Mouse (Mus musculus) cortical plate, adult 2 months (tissue): Measurements from ENCODE around the gene Nfkbil1. TPM values are rescaled to one million over a fixed set of nuclear protein-coding genes. Genes with fewer than 3 reads are reported as not detected.
"Not testable (repeated sequence)": the region's sequence is repeated elsewhere in the genome, so short reads cannot be mapped to it uniquely, and the experiment has no call there.

Source experiments
- H3K27ac ChIP-seq: fragments of 200-500 bp; 2 replicates; pipeline ENCODE4 v1.5.1; 2012; ENCODE audit warnings: low read length, control low read depth, inconsistent platforms; ENCODE audit not compliant: insufficient read depth
- H3K4me1 ChIP-seq: fragments of 200-500 bp; 2 replicates; pipeline ENCODE4 v1.6.1; 2011; ENCODE audit warnings: low read length; ENCODE audit not compliant: control insufficient read depth, insufficient read depth
- H3K4me3 ChIP-seq: fragments of 200-500 bp; 2 replicates; pipeline ENCODE4 v1.5.1; 2011; ENCODE audit warnings: mild to moderate bottlenecking, low read length, control low read depth; ENCODE audit not compliant: insufficient read depth
- CTCF ChIP-seq: fragments of 200-500 bp; IDR thresholded peaks from 2 replicates; pipeline ENCODE4 v1.5.1; 2011; ENCODE audit warnings: mild to moderate bottlenecking, control low read depth, low read length; ENCODE audit not compliant: insufficient read depth; ENCODE audit errors: extremely low read depth
- POLR2A ChIP-seq: fragments of 200-500 bp; IDR thresholded peaks from 2 replicates; pipeline ENCODE4 v1.6.1; 2011; ENCODE audit warnings: mild to moderate bottlenecking, low read length, control low read depth; ENCODE audit not compliant: insufficient read depth; ENCODE audit errors: extremely low read depth
- polyA plus RNA-seq: library from polyadenylated mRNA; depleted of rRNA; stranded (reverse); fragments of >200 nt; gene quantifications from 2 replicates; pipeline ENCODE4 v1.2.3, GENCODE M21; 2012

The Nfkbil1 gene
- polyA plus RNA-seq, 1 experiment = 12.2 TPM

- TF ChIP-seq CTCF (no peak), POLR2A (no peak)
- Histone ChIP-seq H3K4me1 (peaks cover 6% of the 10 kb centered on the region; the same call in 1 of the 2 replicates), H3K4me3 (peak overlapping the region; percentile 50), H3K27ac (no peak overlapping the region)
Measured at GRCm38 (mm10) chr17:35237504-35237903, 1.9 kb upstream of the Nfkbil1 start.

GRCm38 (mm10) chr17:35236996-35237395, 1.4 kb upstream of the Nfkbil1 start:
- peak overlapping the region; percentile 50 for H3K4me3 ChIP-seq
- peaks cover 6% of the 10 kb centered on the region; the same call in 1 of the 2 replicates for H3K4me1 ChIP-seq
- no peak for TF ChIP-seq CTCF
- peak; percentile 57; the same call in 1 of the 2 replicates for TF ChIP-seq POLR2A
- peak overlapping the region; percentile 52 for H3K27ac ChIP-seq

DNA sequence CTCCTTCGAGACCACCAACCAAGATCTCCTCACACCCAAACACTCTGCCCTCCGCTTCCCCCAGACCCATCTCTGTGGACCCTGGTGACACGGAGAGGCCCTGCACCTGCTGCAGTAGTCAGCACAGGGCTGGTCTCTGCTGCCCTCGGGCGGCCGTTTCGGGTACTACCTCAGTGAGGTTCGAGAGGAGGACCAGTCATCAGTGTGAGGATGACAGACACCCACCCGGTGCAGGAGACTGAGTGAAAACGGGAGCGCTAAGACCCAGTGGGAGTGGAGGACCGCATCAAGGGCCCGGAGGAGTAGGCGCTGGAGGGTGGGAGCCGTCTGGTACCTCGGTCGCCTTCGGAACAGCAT, 776 bp upstream of the Nfkbil1 start:
- H3K27ac ChIP-seq = peak overlapping the region; percentile 80
- peak overlapping the region; percentile 50 for H3K4me3 ChIP-seq
- peak; percentile 94 for TF ChIP-seq CTCF
- peak; percentile 83 for TF ChIP-seq POLR2A
- peaks cover 6% of the 10 kb centered on the region; the same call in 1 of the 2 replicates for H3K4me1 ChIP-seq

DNA sequence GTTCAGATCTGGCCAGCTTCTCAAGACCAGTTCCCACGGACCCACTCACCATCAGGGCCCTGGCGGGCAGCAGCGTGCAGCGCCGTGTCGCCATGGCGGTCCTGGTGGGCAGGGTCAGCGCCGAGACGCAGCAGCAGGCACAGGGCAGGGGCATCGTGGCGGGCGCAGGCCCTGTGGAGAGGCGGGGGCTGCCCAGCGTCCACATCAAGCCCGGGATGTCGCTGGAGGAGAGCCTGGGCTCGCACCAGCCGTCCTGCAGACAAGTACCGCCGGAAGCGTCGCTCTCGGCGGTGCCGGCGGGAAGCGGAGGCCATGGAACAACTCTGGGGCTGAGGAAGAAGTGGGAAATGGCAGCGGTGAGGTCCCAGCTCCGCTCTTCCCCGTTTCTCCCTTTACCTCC, 689 bp downstream of the Nfkbil1 start:
- Histone ChIP-seq H3K4me3 (peak overlapping the region; percentile 50), H3K4me1 (no peaks in the 10 kb centered on the region), H3K27ac (peak overlapping the region; percentile 72)
- TF ChIP-seq POLR2A (no peak), CTCF (no peak)

- H3K27ac ChIP-seq, H3K4me3 ChIP-seq, H3K4me1 ChIP-seq: not testable (repeated sequence)
Measured at GRCm38 (mm10) chr17:35234090-35234489, 1.5 kb downstream of the Nfkbil1 start.

DNA sequence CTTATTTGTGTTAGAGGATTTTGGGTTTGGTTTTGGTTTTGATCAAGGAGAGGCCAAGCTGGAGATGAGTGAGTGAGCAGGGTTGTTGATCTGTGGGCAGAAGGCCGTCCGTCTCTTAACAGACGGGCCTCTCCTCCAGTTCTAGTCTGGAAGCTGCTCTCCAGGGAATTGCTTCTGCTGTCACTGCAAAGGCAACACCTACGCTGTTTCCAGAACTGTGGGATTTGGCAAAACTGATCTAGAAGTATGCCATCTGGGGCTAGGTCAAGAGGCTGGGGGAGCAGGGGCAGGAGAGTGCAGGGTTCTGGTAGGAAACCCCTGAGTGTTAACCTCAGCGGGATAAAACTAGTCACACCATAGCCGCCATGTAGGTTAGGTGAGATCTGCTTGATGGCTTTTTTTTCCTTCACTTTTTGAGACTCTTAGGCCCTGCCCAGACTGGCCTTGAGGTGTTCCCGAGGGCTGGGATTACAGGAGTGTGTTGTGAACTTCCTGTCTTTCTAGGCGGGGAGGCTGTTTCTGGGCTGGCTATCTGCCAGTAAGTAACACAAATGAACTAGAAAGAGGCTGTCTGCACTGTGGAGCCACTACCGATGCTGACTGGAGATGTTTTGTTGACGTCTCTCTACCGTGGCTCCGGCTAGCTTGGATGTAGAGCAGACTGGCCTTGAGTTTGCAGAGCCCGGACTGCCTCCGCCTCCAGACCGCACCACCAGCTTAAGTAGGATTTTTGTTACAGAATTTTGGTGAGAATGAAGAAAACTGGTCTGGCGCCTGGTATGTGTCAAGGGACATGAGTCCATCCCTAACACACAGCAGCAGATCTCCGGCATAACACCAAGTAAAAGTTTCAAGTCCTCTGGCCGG, 2.2 kb downstream of the Nfkbil1 start, which contains the start of gene Atp6v1g2:
Gene Atp6v1g2, plus strand, starts transcription at position 547 of the 867 bp plus-strand sequence.
- peak within 1 kb of the TSS; percentile 50; the same call in 1 of the 2 replicates for H3K4me3 ChIP-seq

GRCm38 (mm10) chr17:35232659-35233058, 2.9 kb downstream of the Nfkbil1 start:
- Histone ChIP-seq H3K4me1 (no peaks in the 10 kb centered on the region), H3K4me3 (no peak overlapping the region), H3K27ac (no peak overlapping the region)
- TF ChIP-seq CTCF (no peak), POLR2A (no peak)

More for the DNA sequence above, 2.2 kb downstream of the Nfkbil1 start, which contains the start of gene Atp6v1g2:
- no peak for TF ChIP-seq CTCF
- H3K4me1 ChIP-seq = no peaks in the 10 kb centered on the region
- H3K27ac ChIP-seq = no peak within 1 kb of the TSS

GRCm38 (mm10) chr17:35232043-35232442, 3.5 kb downstream of the Nfkbil1 start:
- no peak overlapping the region for H3K4me3 ChIP-seq
- H3K4me1 ChIP-seq = no peaks in the 10 kb centered on the region
- no peak overlapping the region for H3K27ac ChIP-seq
- no peak for TF ChIP-seq POLR2A
- peak; percentile 85 for TF ChIP-seq CTCF

DNA sequence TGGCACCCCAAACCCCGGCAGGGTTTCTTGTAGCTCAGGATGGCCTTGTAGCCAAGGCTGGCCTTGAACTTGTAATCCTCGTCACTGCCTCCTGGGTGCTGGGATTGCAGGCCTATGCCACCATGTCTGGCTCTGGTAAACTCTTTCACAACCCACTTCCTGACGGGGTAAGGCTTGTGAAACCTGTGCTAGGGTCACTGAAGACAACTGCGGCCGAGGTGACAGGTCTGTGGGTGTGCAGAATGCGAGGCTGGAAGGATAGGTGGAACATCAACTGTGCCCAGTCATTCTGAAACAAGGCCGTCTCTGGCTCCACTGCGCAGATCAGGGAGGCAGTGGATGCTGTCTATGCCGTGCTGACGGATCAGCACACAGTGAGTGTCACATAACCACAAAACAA, 4.6 kb downstream of the Nfkbil1 start:
- TF ChIP-seq CTCF = no peak
- TF ChIP-seq POLR2A = no peak
- Histone ChIP-seq H3K4me3 (no peak overlapping the region), H3K4me1 (no peaks in the 10 kb centered on the region), H3K27ac (no peak overlapping the region)

DNA sequence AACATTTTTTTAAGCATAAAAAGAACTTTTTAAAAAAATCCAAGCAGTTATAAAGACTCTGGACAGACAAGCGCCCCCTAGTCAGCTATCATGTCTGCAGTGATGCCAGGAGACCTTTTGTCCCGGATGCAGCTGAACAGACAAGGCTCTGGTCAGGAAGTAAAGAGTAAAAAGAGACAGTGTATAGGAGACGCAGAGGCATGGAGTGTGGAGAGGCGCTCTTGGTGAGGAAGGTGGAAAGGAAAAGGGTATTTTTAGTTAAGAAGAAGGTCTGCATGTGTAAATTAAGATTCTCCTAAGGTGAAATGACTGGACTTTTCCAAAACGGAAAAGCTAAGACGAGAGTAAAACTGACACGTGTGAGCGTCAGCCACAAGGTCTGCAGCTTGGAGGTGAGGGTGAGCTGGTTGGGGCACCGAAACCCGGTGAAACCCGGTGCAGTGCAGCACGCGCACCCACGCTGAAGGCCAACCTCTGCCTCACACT, 9.0 kb downstream of the Nfkbil1 start:
- TF ChIP-seq CTCF = no peak
- Histone ChIP-seq H3K27ac (no peak overlapping the region), H3K4me3 (no peak overlapping the region), H3K4me1 (no peaks in the 10 kb centered on the region)
